Mouse (Mus musculus): Measurements from ENCODE around the gene Hint1. TPM values are rescaled to one million over a fixed set of nuclear protein-coding genes. Genes with fewer than 3 reads are reported as not detected.
A peak's percentile ranks its signal among the peaks of the same experiment; 100 is the strongest.

Gene Hint1
- total and polyA plus RNA-seq, 3 experiments, result 854 to 1,228 (median 1,034) TPM

GRCm38 (mm10) chr11:54876031-54876430, 9.8 kb downstream of the Hint1 start:
- TF ChIP-seq MYC (IDR thresholded peaks at IDR 0.05; ENCODE audit: low read depth, low read length) (no peak), POLR2A (IDR thresholded peaks at IDR 0.05; ENCODE audit: low read depth, low read length) (no peak), E2F4 (IDR thresholded peaks at IDR 0.05; ENCODE audit: insufficient replicate concordance, low read depth, low read length) (no peak)
- Histone ChIP-seq H3K4me1 (ENCODE audit: control insufficient read depth in 1 of 2, insufficient read depth in 2 of 2) (0 out of 4 replicates have a peak, but pooled peaks cover 0 to 3% of the 10 kb centered on the region in 2 experiments), H3K27me3 (replicated peaks) (no peaks in the 10 kb centered on the region), H3K27ac (ENCODE audit: insufficient read depth, low read depth) (no peak overlapping the region), H3K4me3 (replicated peaks in 1 of 3; ENCODE audit: low read depth in 2 of 3, low read length in 2 of 3, poor library complexity in 1 of 3) (no peak overlapping the region), H3K79me2 (replicated peaks; ENCODE audit: control insufficient read depth, extremely low read depth, insufficient read depth, poor library complexity, severe bottlenecking) (no peaks in the 10 kb centered on the region), H3K9ac (ENCODE audit: insufficient read depth, low read depth) (no peak overlapping the region), H3K36me3 (replicated peaks in 1 of 2; ENCODE audit: control insufficient read depth in 1 of 2, insufficient read depth in 1 of 2, low read length in 1 of 2) (peaks cover 29 to 41% of the 10 kb centered on the region in 2 experiments), H3K4me2 (ENCODE audit: insufficient read depth, low read depth, poor library complexity, severe bottlenecking) (no peak overlapping the region), H3K9me3 (replicated peaks; ENCODE audit: low read length) (peaks cover 6% of the 10 kb centered on the region)
- dilution Hi-C loops (cut with MboI; ENCODE audit: extremely low pct_ligation_motif_present, extremely low pct_unique_long_range_greater_than_20kb, low sequenced_read_pairs) (no loop called here), in situ Hi-C loops (cut with MboI; ENCODE audit: low pct_ligation_motif_present, low pct_unique_long_range_greater_than_20kb, low sequenced_read_pairs) (loop anchor here (25.0 kb wide), 1 partner anchor 511 kb away; no protein-coding TSS in a partner anchor)
- DNase-seq (ENCODE audit: extremely low read depth), result no peak

GRCm38 (mm10) chr11:54878893-54879292, 12.7 kb downstream of the Hint1 start:
- H3K27ac ChIP-seq (ENCODE audit: insufficient read depth, low read depth), result no peak overlapping the region
- dilution Hi-C loops (cut with MboI; ENCODE audit: extremely low pct_ligation_motif_present, extremely low pct_unique_long_range_greater_than_20kb, low sequenced_read_pairs), result no loop called here

GRCm38 (mm10) chr11:54879434-54879833, 13.3 kb downstream of the Hint1 start:
- no peak overlapping the region for H3K27ac ChIP-seq (ENCODE audit: insufficient read depth, low read depth)
- in situ Hi-C loops (cut with MboI; ENCODE audit: low pct_ligation_motif_present, low pct_unique_long_range_greater_than_20kb, low sequenced_read_pairs), result loop anchor here (25.0 kb wide), 1 partner anchor 508 kb away; no protein-coding TSS in a partner anchor

More at GRCm38 (mm10) chr11:54878893-54879292, 12.7 kb downstream of the Hint1 start:
- H3K9me3 ChIP-seq (replicated peaks; ENCODE audit: low read length), result peaks cover 2% of the 10 kb centered on the region
- in situ Hi-C loops (cut with MboI; ENCODE audit: low pct_ligation_motif_present, low pct_unique_long_range_greater_than_20kb, low sequenced_read_pairs), result loop anchor here (25.0 kb wide), 1 partner anchor 508 kb away; no protein-coding TSS in a partner anchor
- H3K79me2 ChIP-seq (replicated peaks; ENCODE audit: control insufficient read depth, extremely low read depth, insufficient read depth, poor library complexity, severe bottlenecking), result no peaks in the 10 kb centered on the region
- H3K36me3 ChIP-seq (replicated peaks in 1 of 2; ENCODE audit: control insufficient read depth in 1 of 2, insufficient read depth in 1 of 2, low read length in 1 of 2), result peaks cover 3 to 12% of the 10 kb centered on the region in 2 experiments
- no peak overlapping the region for H3K4me3 ChIP-seq (replicated peaks in 1 of 3; ENCODE audit: low read depth in 2 of 3, low read length in 2 of 3, poor library complexity in 1 of 3)
- no peak for DNase-seq (ENCODE audit: extremely low read depth)
- TF ChIP-seq TBP (conservative IDR thresholded peaks at IDR 0.05; ENCODE audit: low read depth, low read length) (no peak), CHD1 (IDR thresholded peaks at IDR 0.05; ENCODE audit: low read depth, low read length) (no peak), SMC3 (IDR thresholded peaks at IDR 0.05; ENCODE audit: low read depth, low read length) (no peak), SIN3A (IDR thresholded peaks at IDR 0.05; ENCODE audit: low read length) (no peak), ZNF384 (IDR thresholded peaks at IDR 0.05; ENCODE audit: low read depth, low read length) (no peak), USF2 (conservative IDR thresholded peaks at IDR 0.05; ENCODE audit: low read depth, low read length) (no peak), RCOR1 (conservative IDR thresholded peaks at IDR 0.05; ENCODE audit: low read depth, low read length) (no peak), E2F4 (IDR thresholded peaks at IDR 0.05; ENCODE audit: insufficient replicate concordance, low read depth, low read length) (no peak), KAT2A (IDR thresholded peaks at IDR 0.05; ENCODE audit: insufficient replicate concordance, low read length) (no peak), JUN (IDR thresholded peaks at IDR 0.05; ENCODE audit: insufficient read depth, low read depth, low read length) (no peak), NRF1 (IDR thresholded peaks at IDR 0.05; ENCODE audit: low read depth, low read length) (no peak), ZKSCAN1 (IDR thresholded peaks at IDR 0.05; ENCODE audit: borderline replicate concordance, low read depth, low read length) (no peak), CHD2 (IDR thresholded peaks at IDR 0.05; ENCODE audit: low read length) (no peak), ELF1 (IDR thresholded peaks at IDR 0.05; ENCODE audit: low read depth, low read length) (no peak), ETS1 (conservative IDR thresholded peaks at IDR 0.05; ENCODE audit: low read depth, low read length) (no peak), MAZ (IDR thresholded peaks at IDR 0.05; ENCODE audit: low read depth, low read length) (no peak), UBTF (IDR thresholded peaks at IDR 0.05; ENCODE audit: low read depth, low read length) (no peak), RAD21 (IDR thresholded peaks at IDR 0.05; ENCODE audit: low read depth, low read length) (no peak)
- H3K4me2 ChIP-seq (ENCODE audit: insufficient read depth, low read depth, poor library complexity, severe bottlenecking), result no peak overlapping the region
- no peaks in the 10 kb centered on the region for H3K27me3 ChIP-seq (replicated peaks)
- 0 out of 4 replicates have a peak, but pooled peaks cover 0 to 3% of the 10 kb centered on the region in 2 experiments for H3K4me1 ChIP-seq (ENCODE audit: control insufficient read depth in 1 of 2, insufficient read depth in 2 of 2)
- H3K9ac ChIP-seq (ENCODE audit: insufficient read depth, low read depth), result no peak overlapping the region

More at GRCm38 (mm10) chr11:54879434-54879833, 13.3 kb downstream of the Hint1 start:
- Histone ChIP-seq H3K4me1 (ENCODE audit: control insufficient read depth in 1 of 2, insufficient read depth in 2 of 2) (peaks cover 3 to 8% of the 10 kb centered on the region in 2 experiments), H3K4me3 (replicated peaks in 1 of 3; ENCODE audit: low read depth in 2 of 3, low read length in 2 of 3, poor library complexity in 1 of 3) (no peak overlapping the region), H3K79me2 (replicated peaks; ENCODE audit: control insufficient read depth, extremely low read depth, insufficient read depth, poor library complexity, severe bottlenecking) (no peaks in the 10 kb centered on the region), H3K4me2 (ENCODE audit: insufficient read depth, low read depth, poor library complexity, severe bottlenecking) (no peak overlapping the region), H3K9me3 (replicated peaks; ENCODE audit: low read length) (no peaks in the 10 kb centered on the region), H3K27me3 (replicated peaks) (no peaks in the 10 kb centered on the region), H3K36me3 (replicated peaks in 1 of 2; ENCODE audit: control insufficient read depth in 1 of 2, insufficient read depth in 1 of 2, low read length in 1 of 2) (peaks cover 0 to 7% of the 10 kb centered on the region in 2 experiments), H3K9ac (ENCODE audit: insufficient read depth, low read depth) (no peak overlapping the region)
- peak; percentile 77 for DNase-seq (ENCODE audit: extremely low read depth)
- TF ChIP-seq IRF4 (IDR thresholded peaks at IDR 0.05; ENCODE audit: low read depth, low read length) (0 out of 2 replicates have a peak, but pooled peaks have one; percentile 25), JUND (conservative IDR thresholded peaks at IDR 0.05; ENCODE audit: low read depth, low read length) (no peak), KAT2A (IDR thresholded peaks at IDR 0.05; ENCODE audit: insufficient replicate concordance, low read length) (no peak), MEF2A (IDR thresholded peaks at IDR 0.05; ENCODE audit: borderline replicate concordance, low read depth, low read length) (no peak), CHD1 (IDR thresholded peaks at IDR 0.05; ENCODE audit: low read depth, low read length) (no peak), ZC3H11A (IDR thresholded peaks at IDR 0.05; ENCODE audit: low read depth, low read length) (peak; percentile 61; the same call in 1 of the 2 replicates), ELF1 (IDR thresholded peaks at IDR 0.05; ENCODE audit: low read depth, low read length) (0 out of 2 replicates have a peak, but pooled peaks have one; percentile 23), SMC3 (IDR thresholded peaks at IDR 0.05; ENCODE audit: low read depth, low read length) (peak; percentile 83), ZNF384 (IDR thresholded peaks at IDR 0.05; ENCODE audit: low read depth, low read length) (no peak), GABPA (IDR thresholded peaks at IDR 0.05; ENCODE audit: insufficient replicate concordance, low read depth, low read length) (no peak), NRF1 (IDR thresholded peaks at IDR 0.05; ENCODE audit: low read depth, low read length) (peak; percentile 40; the same call in 1 of the 2 replicates), RAD21 (IDR thresholded peaks at IDR 0.05; ENCODE audit: low read depth, low read length) (peak; percentile 78), MYC (IDR thresholded peaks at IDR 0.05; ENCODE audit: low read depth, low read length) (peak; percentile 67; the same call in 1 of the 2 replicates), CTCF (conservative IDR thresholded peaks at IDR 0.05 in 1 of 2, IDR thresholded peaks at IDR 0.05 in 1 of 2; ENCODE audit: low read depth in 2 of 2, low read length in 2 of 2) (peak; percentile 55 to 82)
- dilution Hi-C loops (cut with MboI; ENCODE audit: extremely low pct_ligation_motif_present, extremely low pct_unique_long_range_greater_than_20kb, low sequenced_read_pairs), result no loop called here

All from CH12.LX (cell line).